Mouse (Mus musculus) heart, adult 2 months (tissue): Measurements from ENCODE around the gene St8sia1.

Experiments used
- EP300 ChIP-seq: fragments of 200-500 bp; IDR thresholded peaks from 2 replicates; pipeline ENCODE4 v1.6.1; 2011; ENCODE audit warnings: low read depth, low read length, control low read depth; ENCODE audit not compliant: insufficient read depth
- POLR2A ChIP-seq: fragments of 200-500 bp; IDR thresholded peaks from 2 replicates; pipeline ENCODE4 v1.6.1; 2011; ENCODE audit warnings: mild to moderate bottlenecking, low read depth, low read length, control low read depth; ENCODE audit not compliant: insufficient read depth

DNA sequence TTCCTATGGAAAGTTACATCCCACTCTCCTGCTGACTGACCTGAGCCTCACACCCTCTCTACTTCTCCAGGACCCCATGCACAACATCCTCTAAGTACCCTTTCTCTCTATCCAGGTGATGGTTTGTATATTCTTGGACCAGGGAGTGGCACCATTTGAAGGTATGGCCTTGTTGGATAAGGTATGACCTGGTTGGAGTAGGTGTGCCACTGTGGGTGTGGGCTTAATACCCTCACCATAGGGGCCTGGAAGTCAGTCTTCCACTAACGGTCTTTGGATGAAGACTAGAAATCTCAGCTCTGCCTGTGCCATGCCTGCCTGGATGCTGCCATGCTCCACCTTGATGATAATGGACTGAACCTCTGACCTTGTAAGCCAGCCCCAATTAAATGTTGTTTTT is 125.8 kb downstream of the St8sia1 start:
- TF ChIP-seq EP300 (no peak), POLR2A (no peak)
